Mouse (Mus musculus): ENCODE results near the gene Nup107.

- no peak for TF ChIP-seq CTCF (IDR thresholded peaks at IDR 0.05; ENCODE audit: insufficient read depth, low read length)
- peak; percentile 62; the same call in 1 of the 2 replicates for TF ChIP-seq POLR2A (IDR thresholded peaks at IDR 0.05; ENCODE audit: borderline replicate concordance, extremely low read depth, low read depth, low read length)
Observed at GRCm38 (mm10) chr10:117709930-117710603, 82.4 kb downstream of the Nup107 start.

Data from lung, adult 2 months (tissue).